Mouse (Mus musculus) CH12.LX (cell line): ENCODE measurements around the gene Cenpk. TPM values are rescaled to one million over a fixed set of nuclear protein-coding genes. Genes with fewer than 3 reads are reported as not detected.

Experiments used
- DNase-seq: peaks from one replicate; pipeline ENCODE4 v3.0.0-alpha.2; 2013; ENCODE audit errors: extremely low read depth
- H3K27ac ChIP-seq: 2 replicates; pipeline ENCODE4 v1.5.1; 2012; ENCODE audit warnings: low read depth, mild to moderate bottlenecking, control low read depth, moderate library complexity; ENCODE audit not compliant: insufficient read depth
- H3K27me3 ChIP-seq: replicated peaks from 2 replicates; pipeline ENCODE3; 2012; ENCODE audit warnings: inconsistent platforms
- H3K36me3 ChIP-seq, 2 experiments: replicated peaks in 1 of 2; 2 replicates each; pipeline versions ENCODE3 to v1.6.1; 2012; ENCODE audit warnings: inconsistent platforms in 1 of 2, low read length in 1 of 2, mild to moderate bottlenecking in 1 of 2, mixed read lengths in 1 of 2, moderate library complexity in 1 of 2; ENCODE audit not compliant: control insufficient read depth in 1 of 2, insufficient read depth in 1 of 2
- H3K4me1 ChIP-seq, 2 experiments: 2 replicates each; pipeline ENCODE4 v1.6.1; 2012; ENCODE audit warnings: inconsistent platforms in 1 of 2, moderate library complexity in 1 of 2; ENCODE audit not compliant: insufficient read depth in 2 of 2, control insufficient read depth in 1 of 2
- H3K4me2 ChIP-seq: 2 replicates; pipeline ENCODE4 v1.6.1; 2012; ENCODE audit warnings: low read depth, mild to moderate bottlenecking, control low read depth; ENCODE audit not compliant: poor library complexity, insufficient read depth, severe bottlenecking
- H3K4me3 ChIP-seq, 3 experiments: fragments of 150-350 bp in 1 of 3; sonication (generic) in 1 of 3; replicated peaks in 1 of 3; 2 replicates each; pipeline versions ENCODE3 to v1.5.1; 2011 to 2012; ENCODE audit warnings: low read depth in 2 of 3, low read length in 2 of 3, mild to moderate bottlenecking in 2 of 3, moderate library complexity in 2 of 3, control low read depth in 1 of 3, improper control_type of control experiment in 1 of 3, inconsistent platforms in 1 of 3, mixed read lengths in 1 of 3; ENCODE audit not compliant: poor library complexity in 1 of 3
- H3K79me2 ChIP-seq: replicated peaks from 2 replicates; pipeline ENCODE4 v1.6.1; 2012; ENCODE audit warnings: mild to moderate bottlenecking, moderate library complexity; ENCODE audit not compliant: control insufficient read depth, poor library complexity, insufficient read depth, severe bottlenecking; ENCODE audit errors: extremely low read depth
- H3K9ac ChIP-seq: 2 replicates; pipeline ENCODE4 v1.6.1; 2012; ENCODE audit warnings: low read depth, mild to moderate bottlenecking, control low read depth, moderate library complexity; ENCODE audit not compliant: insufficient read depth
- H3K9me3 ChIP-seq: replicated peaks from 2 replicates; pipeline ENCODE3; 2012; ENCODE audit warnings: low read length, inconsistent platforms, mixed read lengths
- BHLHE40 ChIP-seq: IDR thresholded peaks from 2 replicates; pipeline ENCODE4 v1.6.1; 2011; ENCODE audit warnings: mild to moderate bottlenecking, low read depth, low read length, improper control_type of control experiment
- CHD2 ChIP-seq: IDR thresholded peaks from 2 replicates; pipeline ENCODE4 v1.6.1; 2011; ENCODE audit warnings: low read length, improper control_type of control experiment
- PAX5 ChIP-seq: IDR thresholded peaks from 2 replicates; pipeline ENCODE4 v1.6.1; 2012; ENCODE audit warnings: low read length, inconsistent platforms, mixed read lengths
- POLR2A ChIP-seq: IDR thresholded peaks from 2 replicates; pipeline ENCODE4 v1.6.1; 2011; ENCODE audit warnings: low read depth, mild to moderate bottlenecking, improper control_type of control experiment, low read length
- SMC3 ChIP-seq: IDR thresholded peaks from 2 replicates; pipeline ENCODE4 v1.6.1; 2011; ENCODE audit warnings: low read depth, low read length, improper control_type of control experiment
- USF2 ChIP-seq: conservative IDR thresholded peaks from 2 replicates; pipeline ENCODE4 v1.6.1; 2011; ENCODE audit warnings: low read depth, low read length, improper control_type of control experiment
- dilution Hi-C: fragments of 300-500 bp; cut with MboI; formaldehyde crosslinking; loops from 2 replicates; pipeline ENCODE4 v1.14.3; 2020; ENCODE audit warnings: low sequenced_read_pairs; ENCODE audit not compliant: extremely low pct_unique_long_range_greater_than_20kb, extremely low pct_ligation_motif_present
- in situ Hi-C: fragments of 300-500 bp; cut with MboI; formaldehyde crosslinking; loops from 3 replicates; pipeline ENCODE4 v1.14.3; 2019; ENCODE audit warnings: low sequenced_read_pairs, low pct_ligation_motif_present, low pct_unique_long_range_greater_than_20kb, mixed read lengths
- polyA plus RNA-seq: library from polyadenylated mRNA; unstranded; fragments of >175 nt; gene quantifications from 2 replicates; pipeline ENCODE4 v1.2.1, GENCODE M21; 2012; ENCODE audit warnings: low read depth; ENCODE audit not compliant: insufficient read length
- total RNA-seq, 2 experiments: library from RNA; depleted of rRNA; stranded (reverse); fragments of 300-350 nt in 1 of 2; fragments of >200 nt in 1 of 2; gene quantifications; 2 replicates each; pipeline ENCODE4 v1.2.3; 2012 to 2014

Cenpk gene
- total and polyA plus RNA-seq, 3 experiments, result 19.0 to 113 (median 35.5) TPM

DNA sequence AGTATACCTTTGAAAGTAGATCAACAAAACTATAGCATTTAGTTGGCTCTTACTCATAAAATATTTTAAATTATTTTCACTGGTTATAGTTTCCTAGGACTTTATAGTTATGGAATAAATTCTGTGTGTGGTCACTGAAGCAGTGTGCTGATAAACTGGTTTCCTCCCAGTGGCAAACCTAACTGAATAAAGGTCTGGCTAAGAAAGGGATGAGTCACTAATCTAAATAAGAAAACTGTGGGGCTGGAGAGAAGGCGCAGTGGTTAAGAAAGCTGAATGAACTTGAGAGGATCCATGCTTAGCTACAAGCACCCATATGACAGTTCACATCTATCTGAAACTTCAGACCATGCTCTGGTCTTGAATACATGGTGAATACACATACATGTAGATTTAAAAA, 67.1 kb downstream of the Cenpk start:
- Histone ChIP-seq H3K4me1 (no peaks in the 10 kb centered on the region), H3K9ac (no peak overlapping the region), H3K9me3 (no peaks in the 10 kb centered on the region), H3K4me2 (no peak overlapping the region), H3K79me2 (no peaks in the 10 kb centered on the region), H3K27ac (no peak overlapping the region), H3K36me3 (no peaks in the 10 kb centered on the region), H3K27me3 (no peaks in the 10 kb centered on the region), H3K4me3 (no peak overlapping the region)
- DNase-seq, result no peak
- TF ChIP-seq USF2, result no peak
- TF ChIP-seq POLR2A, result no peak
- TF ChIP-seq PAX5, result no peak
- no peak for TF ChIP-seq BHLHE40
- TF ChIP-seq CHD2, result no peak
- no peak for TF ChIP-seq SMC3
- in situ Hi-C loops, result no loop called here
- dilution Hi-C loops, result no loop called here

Other genes with a start within 250 kb of the Cenpk start
- 38.5 and 47.3 TPM in 2 replicates for gene Nln, start 119.0 kb upstream of the Cenpk start, total RNA-seq (2012; rRNA removed)
- gene Nln, start 119.0 kb upstream of the Cenpk start, total RNA-seq (2014; rRNA removed), result 70.5 and 76.5 TPM in 2 replicates
- 51.2 and 55.2 TPM in 2 replicates for gene Nln, start 119.0 kb upstream of the Cenpk start, polyA plus RNA-seq
- gene Sgtb, start 118.9 kb upstream of the Cenpk start, total RNA-seq (2012; rRNA removed), result 3.8 and 5.0 TPM in 2 replicates
- gene Sgtb, start 118.9 kb upstream of the Cenpk start, total RNA-seq (2014; rRNA removed), result 3.5 and 3.6 TPM in 2 replicates
- gene Sgtb, start 118.9 kb upstream of the Cenpk start, polyA plus RNA-seq, result 3.1 and 3.5 TPM in 2 replicates
- 30.2 and 35.1 TPM in 2 replicates for gene Trappc13, start 50.1 kb upstream of the Cenpk start, total RNA-seq (2012; rRNA removed)
- gene Trappc13, start 50.1 kb upstream of the Cenpk start, total RNA-seq (2014; rRNA removed), result 61.9 and 65.5 TPM in 2 replicates
- gene Trappc13, start 50.1 kb upstream of the Cenpk start, polyA plus RNA-seq, result 34.6 and 38.6 TPM in 2 replicates
- 11.0 and 11.6 TPM in 2 replicates for gene Trim23, start 49.8 kb upstream of the Cenpk start, total RNA-seq (2012; rRNA removed)
- 20.4 and 21.9 TPM in 2 replicates for gene Trim23, start 49.8 kb upstream of the Cenpk start, total RNA-seq (2014; rRNA removed)
- gene Trim23, start 49.8 kb upstream of the Cenpk start, polyA plus RNA-seq, result 9.0 and 10.3 TPM in 2 replicates
- 14.8 and 15.6 TPM in 2 replicates for gene Ppwd1, start 232 bp downstream of the Cenpk start, total RNA-seq (2012; rRNA removed)
- gene Ppwd1, start 232 bp downstream of the Cenpk start, total RNA-seq (2014; rRNA removed), result 23.0 and 25.4 TPM in 2 replicates
- 20.7 and 22.6 TPM in 2 replicates for gene Ppwd1, start 232 bp downstream of the Cenpk start, polyA plus RNA-seq
- 0.34 TPM in 2 replicates for gene Adamts6, start 59.2 kb downstream of the Cenpk start, total RNA-seq (2012; rRNA removed)
- 0.72 and 1.3 TPM in 2 replicates for gene Adamts6, start 59.2 kb downstream of the Cenpk start, total RNA-seq (2014; rRNA removed)
- gene Adamts6, start 59.2 kb downstream of the Cenpk start, polyA plus RNA-seq, result 1.00 and 1.1 TPM in 2 replicates